Mouse (Mus musculus) naive thymus-derived CD4-positive, alpha-beta T cell, adult 2 months (primary cell): ENCODE measurements around the gene Pja2.
"Not testable (repeated sequence)": the region's sequence is repeated elsewhere in the genome, so short reads cannot be mapped to it uniquely, and the experiment has no call there.

ENCODE experiments used
- DNase-seq: peaks from one replicate; pipeline ENCODE4 v3.0.0-alpha.2; 2011; ENCODE audit warnings: low read depth

Pja2 gene

DNA sequence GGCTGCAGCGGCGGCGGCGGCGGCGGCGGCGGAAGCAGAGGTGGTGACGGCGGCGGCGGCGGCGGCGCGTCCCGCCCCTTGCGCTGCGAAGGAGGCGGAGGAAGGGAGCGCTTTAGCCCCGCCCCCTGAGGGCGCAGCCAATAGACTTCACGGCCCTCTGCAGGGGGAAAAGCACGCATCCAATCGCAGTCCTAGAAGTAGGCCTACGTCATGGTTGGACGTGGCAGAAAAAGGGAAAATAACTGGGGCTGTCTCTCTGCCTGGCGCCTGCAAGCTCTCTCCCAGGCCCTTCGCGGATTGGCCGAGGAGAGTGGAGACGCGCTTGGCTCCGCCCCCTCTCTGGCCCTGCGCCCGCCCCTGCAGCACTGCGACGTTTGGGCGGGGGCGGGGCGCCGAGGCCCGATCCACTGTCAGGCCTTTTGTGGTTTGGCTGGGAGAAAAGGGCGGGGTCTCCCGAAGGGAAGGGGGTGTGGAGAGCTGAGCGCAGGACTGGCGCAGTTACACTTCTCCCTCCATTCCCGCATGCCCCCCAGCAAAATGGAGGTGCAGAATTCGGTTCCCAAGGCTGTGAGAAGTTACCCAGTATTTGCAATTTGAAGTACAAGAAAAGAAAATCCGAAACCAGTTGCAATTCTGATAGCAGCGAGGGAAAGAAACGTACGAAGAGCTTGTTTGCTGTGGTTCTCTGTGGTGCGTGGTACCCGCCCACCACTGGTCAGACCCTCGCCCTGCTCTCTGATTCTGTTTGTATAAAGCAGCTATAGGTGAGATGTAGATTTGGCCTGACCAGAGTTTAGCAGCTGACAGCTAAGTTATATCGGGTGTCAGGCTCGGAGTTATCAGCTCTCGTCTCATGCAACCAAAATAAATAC is at the start of gene Pja2:
TSS of gene Pja2 (minus strand) at position 19 of the 872 bp plus-strand sequence.
- peak; percentile 99 for DNase-seq

DNA sequence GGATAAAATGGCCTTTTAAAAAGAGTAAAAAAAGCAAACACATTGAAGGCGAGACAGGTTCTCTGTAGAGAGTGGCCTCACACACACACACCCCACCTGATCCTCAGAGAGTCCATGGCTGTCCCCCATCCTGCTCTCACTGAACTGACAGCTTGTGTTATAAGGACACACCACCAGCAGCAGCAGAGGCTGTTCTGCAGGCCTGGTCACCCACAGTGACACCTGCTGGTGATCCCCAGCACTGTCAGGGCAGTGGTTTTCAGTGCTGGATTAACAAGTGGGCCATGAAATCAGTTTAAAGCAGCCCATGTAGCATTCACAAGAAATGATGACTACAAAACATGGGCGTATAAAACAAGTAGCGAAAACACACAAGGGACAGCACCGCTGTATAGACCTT is 43.6 kb upstream of the Pja2 start:
- DNase-seq: peak; percentile 77

DNA sequence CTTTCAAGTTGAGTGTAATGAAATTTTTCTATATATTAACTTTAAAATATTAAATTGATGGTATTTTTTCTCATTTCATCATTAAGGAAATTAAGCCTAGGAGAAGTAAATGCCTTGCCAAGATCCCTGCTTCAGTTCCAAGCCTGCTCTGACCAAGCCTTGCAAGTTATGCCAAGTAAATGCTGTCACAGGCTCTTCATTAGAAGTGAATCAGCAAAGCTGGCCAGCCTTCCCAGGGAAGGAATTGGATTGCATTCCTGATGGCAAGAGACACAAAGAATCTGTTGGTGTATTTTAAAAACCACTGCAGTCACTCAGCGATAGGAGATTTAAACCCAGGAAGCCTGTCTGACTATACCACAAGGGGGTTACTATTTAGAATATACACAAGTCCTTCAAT is 32.0 kb upstream of the Pja2 start:
- DNase-seq: no peak

DNA sequence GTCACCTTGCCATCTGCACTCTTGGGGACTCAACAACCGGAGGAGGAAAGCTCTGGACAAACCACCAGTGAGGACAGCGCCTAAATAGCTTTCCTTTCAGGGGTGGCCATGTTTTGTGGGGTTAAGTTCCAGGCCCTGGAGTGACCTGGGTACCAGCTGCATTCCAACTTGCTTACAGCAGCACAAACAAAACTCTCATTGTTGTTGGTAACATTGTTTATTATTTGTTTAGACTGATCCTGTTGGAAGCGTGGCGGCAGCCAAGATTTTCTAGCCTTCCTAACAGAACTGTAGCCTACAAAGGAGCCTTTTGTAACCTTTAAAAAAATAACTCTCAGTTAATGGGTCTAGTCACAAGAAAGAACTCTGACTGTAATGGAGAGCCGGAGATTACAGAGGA is 30.9 kb upstream of the Pja2 start:
- DNase-seq: no peak

DNA sequence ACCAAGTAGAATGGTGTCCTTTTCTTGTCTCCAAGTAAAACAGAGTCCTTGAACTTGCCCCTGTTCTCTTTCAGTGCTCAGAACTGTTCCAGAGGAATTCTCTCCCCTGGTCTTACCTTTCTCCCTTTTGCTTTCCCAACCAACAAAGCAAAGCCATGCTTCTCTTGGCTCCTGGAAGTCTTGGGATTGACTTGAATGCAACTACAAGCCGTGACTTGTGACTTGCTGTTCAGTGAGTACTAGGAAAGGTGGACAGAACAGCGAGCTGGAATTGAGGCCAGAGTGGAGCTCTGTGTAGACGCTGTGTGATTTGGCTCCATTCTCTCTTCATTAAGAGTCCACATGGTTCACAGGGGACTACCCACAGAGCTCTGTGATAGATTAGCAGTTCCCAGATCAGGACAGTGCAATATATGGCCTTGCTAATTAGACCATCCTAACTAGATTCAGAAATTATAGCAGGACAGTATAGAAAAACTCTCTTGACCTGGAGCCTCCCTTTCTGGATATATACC is 30.3 kb upstream of the Pja2 start:
- no peak for DNase-seq

DNA sequence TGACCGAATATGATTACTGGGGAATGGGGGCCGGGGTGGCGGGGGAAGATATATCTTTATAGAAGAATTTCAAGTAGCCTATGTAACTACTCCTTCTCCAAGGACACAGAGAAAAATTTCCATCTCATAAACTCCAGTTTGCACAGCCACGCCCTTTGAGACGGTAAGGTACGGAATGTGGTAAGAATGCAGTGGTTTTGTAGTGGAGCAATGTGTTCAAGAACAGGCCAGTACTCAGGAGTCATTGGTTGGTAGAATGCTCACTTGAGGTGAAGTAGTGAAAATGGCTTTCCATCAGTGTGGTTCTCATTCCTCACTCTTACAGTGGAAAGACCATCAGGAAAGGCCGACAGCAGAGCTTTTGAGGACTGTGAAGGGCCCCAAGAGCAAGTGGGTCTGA is 22.2 kb upstream of the Pja2 start:
- DNase-seq: no peak

DNA sequence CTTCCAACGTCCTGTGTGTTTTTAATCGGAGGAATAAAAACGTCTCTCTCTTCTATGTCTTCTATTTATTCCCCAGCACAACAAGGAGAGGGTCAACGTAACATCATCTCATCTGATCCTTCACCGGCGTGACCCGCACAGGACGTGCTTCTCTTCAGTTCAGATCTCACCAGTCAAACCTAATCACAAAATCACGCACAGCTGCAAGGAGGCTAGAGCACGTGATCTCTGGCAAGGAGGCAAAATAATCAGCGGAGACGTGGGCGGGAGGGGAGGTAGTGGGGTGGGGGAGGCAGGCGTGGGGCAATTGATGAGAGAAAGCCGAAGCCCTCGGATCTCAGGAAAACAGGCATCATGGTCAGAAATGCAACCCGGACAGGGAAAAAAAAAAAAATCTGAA is 14.4 kb upstream of the Pja2 start:
- no peak for DNase-seq

DNA sequence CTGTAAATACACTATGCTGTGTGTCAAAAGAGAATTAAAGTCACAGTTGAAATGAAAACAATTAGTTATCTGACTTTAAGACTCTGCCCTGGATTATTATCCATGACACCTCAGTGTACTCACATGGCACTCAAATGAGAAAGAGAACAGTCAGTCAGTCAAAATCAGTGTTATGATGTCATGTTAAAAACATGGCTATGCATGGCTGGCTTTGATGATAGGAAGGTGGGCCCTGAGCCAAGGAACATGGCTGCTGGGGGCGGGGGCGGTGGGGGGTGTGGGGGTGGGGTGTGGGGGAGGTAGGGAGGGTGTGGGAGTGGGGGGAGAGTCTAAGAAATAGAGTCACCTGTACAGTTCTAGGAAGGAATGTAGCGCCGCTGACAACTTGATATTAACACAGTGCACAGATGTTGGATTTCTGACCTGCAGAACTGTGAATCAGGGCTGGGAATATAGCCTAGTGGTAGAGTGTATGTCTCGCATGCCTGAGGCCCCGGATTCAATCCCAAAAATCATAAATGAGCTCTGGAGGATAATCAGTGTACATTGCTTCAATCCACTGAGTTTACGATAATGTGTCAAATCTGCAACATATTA is 13.0 kb upstream of the Pja2 start:
- no peak for DNase-seq

DNA sequence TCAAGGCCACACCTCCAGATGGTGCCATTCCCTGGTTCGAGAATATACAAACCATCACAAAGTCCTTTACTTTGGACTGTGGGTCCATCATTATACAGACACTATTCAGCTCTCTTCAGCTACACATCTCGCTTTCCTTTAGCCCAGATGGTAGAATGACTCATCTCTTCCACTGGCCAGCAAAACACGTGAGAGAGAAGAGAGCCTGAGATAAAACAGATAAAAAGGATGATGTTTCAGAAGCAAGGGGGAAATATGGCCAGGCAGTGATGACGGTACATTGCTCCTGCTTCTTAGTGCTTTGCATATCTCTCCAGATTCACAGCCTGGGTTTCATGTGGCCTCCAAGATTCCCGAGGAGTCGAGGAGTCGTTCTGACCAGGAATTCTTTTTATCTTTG is 10.0 kb upstream of the Pja2 start:
- no peak for DNase-seq

DNA sequence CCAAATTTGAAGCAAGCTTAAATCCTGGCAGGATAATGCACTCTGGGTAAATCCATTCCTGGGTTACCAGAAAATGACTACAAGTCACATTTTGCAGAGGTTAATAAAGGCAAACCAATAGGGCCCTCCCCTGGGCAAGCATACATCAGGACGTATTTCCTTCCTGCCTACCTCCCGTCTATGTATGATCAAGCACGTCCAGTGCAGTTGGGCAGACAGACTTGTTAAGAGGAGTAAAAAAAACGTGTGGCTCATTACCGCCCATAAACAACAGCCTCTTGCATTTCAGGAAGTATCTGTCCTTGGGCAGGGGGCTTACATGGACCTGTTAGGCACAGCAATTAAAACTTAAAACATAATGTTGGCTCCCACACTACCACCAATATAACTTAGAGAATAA is 8.0 kb upstream of the Pja2 start:
- DNase-seq: no peak

DNA sequence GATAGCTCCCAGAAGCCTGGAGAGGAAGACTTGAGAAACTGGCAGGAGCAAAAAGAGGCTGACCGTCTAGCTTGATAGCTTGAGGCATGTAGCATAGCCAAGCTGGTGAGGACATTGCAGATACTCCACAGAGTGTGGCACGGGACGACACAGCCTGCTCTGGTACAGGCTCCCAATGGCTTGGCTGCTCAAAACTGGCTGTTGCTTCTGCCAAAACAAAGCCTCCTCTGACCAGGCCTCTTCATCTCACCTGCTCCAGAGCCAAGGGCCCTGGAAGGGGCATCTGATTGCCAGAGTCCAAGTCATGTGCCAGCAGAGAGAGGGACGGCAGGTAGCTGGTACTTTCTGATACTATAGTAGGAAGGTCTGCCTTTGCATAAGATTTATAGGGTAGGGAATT is 5.5 kb upstream of the Pja2 start:
- no peak for DNase-seq

DNA sequence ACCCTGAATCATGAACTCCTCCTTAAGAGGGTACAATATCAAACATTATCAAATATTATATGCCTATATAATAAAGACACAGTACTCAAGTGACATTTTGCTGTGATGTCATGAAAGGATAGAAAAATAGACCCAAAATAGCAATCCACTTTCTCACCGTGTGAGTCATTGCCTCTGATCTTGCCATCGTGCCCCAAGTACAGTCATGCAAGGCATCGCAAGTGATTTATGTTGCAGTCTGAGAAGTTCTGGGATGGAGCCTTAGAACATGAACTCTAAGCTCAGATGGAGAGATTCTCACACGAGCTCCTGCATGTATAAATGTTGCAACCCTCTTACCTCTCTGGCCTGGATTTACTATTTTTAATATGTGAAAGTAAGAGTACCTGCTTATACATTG is 2.2 kb upstream of the Pja2 start:
- peak; percentile 18 for DNase-seq

DNA sequence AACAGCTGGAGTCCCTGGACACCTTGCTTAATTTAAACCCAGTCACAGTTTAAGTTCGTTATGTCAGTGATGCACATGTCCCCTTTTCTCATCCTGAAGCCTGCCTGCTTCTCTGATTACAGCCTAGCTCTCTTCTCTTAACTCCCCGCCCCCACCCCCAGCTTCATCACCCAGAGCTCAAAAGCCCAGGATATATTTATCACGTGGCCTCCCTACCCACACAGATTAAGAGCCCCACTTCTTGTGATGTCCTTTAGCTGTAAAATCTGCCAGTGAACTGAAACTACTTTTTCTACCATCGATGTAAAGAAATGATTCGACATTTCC is 1.0 kb upstream of the Pja2 start:
- DNase-seq: peak; percentile 75

DNA sequence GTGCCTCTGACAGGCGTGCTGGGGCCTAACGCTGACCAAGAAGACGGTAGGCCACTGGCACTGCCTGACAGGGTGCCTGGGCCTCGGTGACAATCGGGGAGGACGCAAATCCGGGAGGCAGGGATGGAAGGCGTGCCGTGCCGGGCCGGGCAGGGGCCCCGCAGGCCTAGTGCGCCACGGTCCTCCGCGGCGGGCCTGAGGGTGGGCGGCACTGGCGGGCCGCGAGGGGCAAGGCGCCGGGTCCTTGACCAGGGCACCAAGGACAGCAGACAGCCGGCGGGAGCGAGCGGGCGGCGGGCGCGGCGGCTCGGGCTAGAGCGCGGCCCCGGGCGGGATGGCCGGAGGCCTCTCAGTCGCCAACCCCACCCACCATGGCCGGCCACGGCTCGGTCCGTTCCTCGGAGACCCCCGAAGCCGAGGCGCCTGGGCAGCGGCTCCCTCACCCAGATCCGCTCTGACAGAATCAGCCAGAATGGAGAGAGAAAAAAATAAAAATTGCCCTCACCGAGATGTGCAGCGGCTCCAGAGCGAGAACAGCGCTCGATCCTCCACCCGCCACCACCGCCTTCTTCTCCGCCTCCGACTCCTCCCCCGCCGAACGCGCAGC is 322 bp downstream of the Pja2 start:
- no peak for DNase-seq

DNA sequence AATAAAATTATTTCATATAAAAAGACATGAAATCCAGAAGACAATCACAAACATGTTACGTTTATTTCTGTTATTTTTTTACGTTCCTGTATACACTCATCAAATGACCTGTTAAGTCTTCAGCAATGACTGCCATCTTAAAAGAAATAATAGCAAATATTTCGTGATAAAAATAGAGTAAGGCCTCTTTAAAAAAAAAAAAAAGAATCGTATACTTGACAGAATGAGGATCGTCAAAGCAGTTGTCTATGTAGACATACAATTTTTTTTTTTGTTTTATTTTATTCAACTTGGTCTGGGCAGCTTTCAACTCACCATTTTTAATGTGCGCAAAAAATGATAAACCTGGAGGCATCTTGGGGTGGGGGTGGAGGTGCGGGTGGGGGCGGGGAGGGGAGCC is 831 bp downstream of the Pja2 start:
- no peak for DNase-seq

DNA sequence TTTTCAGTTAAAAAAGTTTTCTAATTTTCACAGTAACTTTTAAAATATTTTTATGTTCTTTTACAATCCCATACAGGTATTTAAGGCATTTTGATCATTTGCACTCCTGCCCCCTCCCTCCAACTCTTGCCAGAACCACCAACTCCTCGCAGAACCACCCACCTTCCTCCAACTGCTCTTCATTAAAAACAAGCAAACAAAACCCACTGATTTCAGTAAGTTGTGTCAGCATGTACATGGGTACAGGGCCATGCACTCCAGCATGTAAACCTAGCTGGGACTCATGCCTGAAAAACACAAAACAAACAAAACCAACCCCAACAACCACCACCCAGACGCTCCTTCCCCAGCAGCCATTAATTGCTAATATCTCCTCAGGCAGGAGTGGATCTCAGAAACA is 7.2 kb downstream of the Pja2 start:
- no peak for DNase-seq

DNA sequence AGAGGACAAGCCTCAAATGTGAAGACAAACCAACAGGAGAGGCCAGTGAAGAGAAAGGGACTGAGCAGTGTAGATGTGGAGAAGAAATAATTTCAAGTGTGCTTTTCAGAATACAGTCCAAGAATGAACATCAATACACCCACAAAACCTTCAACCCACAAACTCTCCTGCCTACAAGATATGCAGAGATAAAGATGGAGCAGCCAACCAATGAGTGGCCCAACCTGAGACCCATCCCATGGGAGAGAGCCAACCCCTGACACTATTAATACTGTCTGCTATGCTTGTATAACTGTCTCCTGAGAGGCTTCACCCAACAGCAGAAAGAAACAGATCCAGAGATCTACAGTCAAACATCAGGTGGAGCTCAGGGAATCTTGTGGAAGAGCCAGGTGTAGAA is 16.3 kb downstream of the Pja2 start:
- no peak for DNase-seq

DNA sequence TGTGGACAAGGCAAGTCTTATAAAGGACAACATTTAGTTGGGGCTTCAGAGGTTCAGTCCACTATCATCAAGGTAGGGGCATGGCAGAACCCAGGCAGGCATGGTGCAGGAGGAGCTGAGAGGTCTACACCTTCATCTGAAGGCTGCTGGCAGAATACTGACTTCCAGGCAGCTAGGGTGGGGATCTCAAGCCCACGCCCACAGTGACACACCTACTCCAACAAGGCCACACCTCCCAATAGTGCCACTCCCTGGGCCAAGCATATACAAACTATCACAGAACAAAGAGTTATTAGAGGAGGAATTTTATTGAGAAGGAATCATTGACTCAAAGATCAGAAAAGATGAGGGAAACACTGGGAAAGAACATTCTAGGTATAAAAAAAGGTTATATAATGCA is 17.2 kb downstream of the Pja2 start:
- DNase-seq: not testable (repeated sequence)

DNA sequence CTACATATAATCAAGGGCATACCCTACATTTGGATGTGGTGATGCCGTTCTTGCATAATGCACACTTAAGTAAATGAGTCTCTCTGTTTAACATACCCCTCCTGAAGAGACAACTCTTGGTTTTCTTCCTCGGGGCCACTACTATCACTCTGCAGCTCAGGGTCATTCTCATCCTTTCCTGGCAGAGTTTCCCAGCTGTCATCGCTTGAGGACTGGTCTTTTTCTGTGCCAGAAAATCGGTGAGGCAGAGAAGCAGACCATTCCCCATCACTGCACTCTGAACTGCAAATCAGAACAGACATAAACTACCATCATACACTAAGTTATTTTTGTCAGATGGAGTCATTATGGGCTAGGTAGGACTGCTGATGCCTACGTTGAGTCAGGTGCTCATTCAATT is 34.1 kb downstream of the Pja2 start:
- DNase-seq: no peak

DNA sequence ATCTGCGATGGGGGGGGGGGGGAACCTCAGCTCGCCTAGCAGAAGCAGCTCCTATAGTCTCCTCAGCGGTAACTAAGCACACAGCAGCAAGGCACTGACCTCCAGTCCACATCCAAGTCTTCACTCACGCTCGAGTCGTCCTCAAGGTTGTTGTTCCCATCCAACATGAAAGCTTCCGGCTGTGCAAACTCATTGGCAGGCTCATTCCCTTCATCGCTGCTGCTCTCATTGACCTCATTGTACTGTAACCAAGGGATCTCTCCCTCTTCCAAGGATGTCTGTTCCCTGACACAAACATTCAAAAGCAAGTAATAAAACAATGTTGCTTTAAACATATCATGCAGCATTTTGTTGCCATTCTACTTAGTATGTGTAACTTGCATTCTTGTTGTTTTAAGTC is 39.0 kb downstream of the Pja2 start:
- no peak for DNase-seq

DNA sequence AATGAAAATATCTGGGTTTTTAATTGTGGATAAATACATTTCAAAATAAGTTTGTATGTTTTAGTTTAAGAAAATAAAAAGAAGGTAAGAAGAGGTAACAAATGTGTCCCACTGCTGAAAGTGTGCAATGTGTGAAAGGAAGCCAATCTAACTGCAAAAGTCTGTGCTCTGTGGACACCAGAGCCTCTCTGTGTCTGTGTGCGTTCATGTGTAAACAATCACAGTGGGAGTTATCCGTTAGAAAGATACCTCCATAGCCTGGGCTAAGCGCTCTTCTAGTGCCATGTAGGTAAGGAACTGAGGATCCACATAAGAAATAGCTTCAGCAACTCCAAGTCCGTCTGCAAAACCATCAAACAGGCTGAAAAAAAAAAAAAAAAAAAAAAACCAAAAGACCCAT is 42.0 kb downstream of the Pja2 start:
- DNase-seq: no peak

DNA sequence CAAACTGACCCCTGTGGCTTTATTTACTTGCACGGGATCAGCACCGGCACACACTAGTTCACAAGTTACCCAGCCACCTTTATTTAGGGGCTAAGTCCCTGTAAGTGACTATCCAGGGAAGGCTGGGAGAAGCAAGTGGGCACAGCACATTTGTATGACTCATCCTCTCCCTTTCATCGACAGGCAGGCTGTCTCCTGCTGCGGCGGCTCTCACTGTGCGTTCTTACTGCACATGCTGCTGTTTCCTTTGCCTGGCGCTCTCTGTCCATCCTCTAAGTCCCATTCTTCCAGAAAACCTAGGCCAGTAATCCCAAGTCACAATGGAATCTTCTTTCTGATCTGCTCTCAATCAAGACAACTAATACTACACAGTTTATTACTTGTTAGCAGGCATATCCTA is 43.7 kb downstream of the Pja2 start:
- no peak for DNase-seq

DNA sequence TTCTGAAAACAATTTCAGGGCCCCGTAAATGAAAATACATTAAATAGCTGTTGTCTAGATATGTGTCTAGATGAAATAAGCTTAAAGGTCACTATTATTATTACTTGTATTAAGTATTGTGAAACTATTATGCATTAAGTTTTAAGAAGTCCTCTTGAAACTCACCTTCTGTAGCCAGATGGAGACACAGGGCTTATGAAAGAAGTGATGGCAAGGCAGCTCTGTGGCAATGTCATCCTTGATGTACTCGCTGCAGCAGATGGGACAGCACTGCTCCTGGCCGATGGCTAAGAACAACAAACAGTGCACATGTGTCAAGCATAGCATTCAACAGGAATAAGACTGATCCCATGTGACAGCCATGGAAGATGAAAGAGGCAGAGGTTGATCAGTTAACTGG is 44.9 kb downstream of the Pja2 start:
- no peak for DNase-seq
